Mouse (Mus musculus) cerebellum, adult 11 months (tissue): ENCODE data around the gene Gm14525.
"Not testable (repeated sequence)": the region's sequence is repeated elsewhere in the genome, so short reads cannot be mapped to it uniquely, and the experiment has no call there.

ENCODE experiments used
- DNase-seq: peaks from one replicate; pipeline ENCODE4 v3.0.0; 2022

The Gm14525 gene

DNA sequence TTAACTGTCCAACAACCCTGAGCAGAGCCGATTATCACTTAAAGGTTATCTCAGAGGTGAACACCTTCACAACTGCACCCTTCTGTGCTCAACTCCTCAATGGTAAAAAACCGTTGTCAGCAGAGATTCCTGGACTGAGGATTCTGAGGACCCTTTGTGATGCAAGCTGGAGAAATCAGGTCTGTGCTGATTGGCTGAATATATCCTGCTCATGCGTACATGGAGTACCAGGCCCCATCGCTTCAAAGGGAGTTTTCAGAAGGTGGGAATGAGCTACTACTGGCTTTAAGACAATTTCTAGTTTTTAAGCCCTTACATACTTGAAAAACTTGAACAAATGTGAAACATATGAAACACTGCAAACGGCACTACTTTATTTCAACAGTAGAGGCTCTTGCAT is at the start of gene Gm14525:
Gene Gm14525, minus strand, starts transcription at position 101 of the 400 bp plus-strand sequence.
- not testable (repeated sequence) for DNase-seq
